Mouse (Mus musculus) bone marrow macrophage, adult 2 months (primary cell): Measurements from ENCODE around the gene Pde8a.

Experiments used
- CTCF ChIP-seq: IDR thresholded peaks from 2 replicates; pipeline ENCODE4 v1.5.1; 2012; ENCODE audit warnings: low read depth, mild to moderate bottlenecking, low read length, moderate library complexity
- POLR2A ChIP-seq: IDR thresholded peaks from 2 replicates; pipeline ENCODE4 v1.6.1; 2012; ENCODE audit warnings: mild to moderate bottlenecking, low read depth, low read length, borderline replicate concordance

- no peak for TF ChIP-seq POLR2A
- TF ChIP-seq CTCF = no peak
These were observed 1.1 kb upstream of the Pde8a start for GRCm38 (mm10) chr7:81212261-81212681.
